Mouse (Mus musculus) embryonic facial prominence, embryonic 15.5 days (tissue): Measurements from ENCODE around the gene Cela2a. TPM values are rescaled to one million over a fixed set of nuclear protein-coding genes. Genes with fewer than 3 reads are reported as not detected.

ENCODE experiments used
- ATAC-seq: fragments of 200-750 bp; cut with Nextera tagmentation; 2 replicates; pipeline ENCODE4 v1.8.0; 2017; ENCODE audit warnings: low read depth, moderate TSS enrichment; ENCODE audit not compliant: insufficient number of reproducible peaks, low FRiP score, low TSS enrichment
- H3K27ac ChIP-seq: fragments of 300-500 bp; sonication (generic); replicated peaks from 2 replicates; pipeline ENCODE4 v1.5.1; 2015; ENCODE audit warnings: mild to moderate bottlenecking, inconsistent platforms
- H3K27me3 ChIP-seq: fragments of 300-500 bp; sonication (generic); 2 replicates; pipeline ENCODE4 v1.6.1; 2015; ENCODE audit warnings: inconsistent platforms
- H3K36me3 ChIP-seq: fragments of 300-500 bp; sonication (generic); 2 replicates; pipeline ENCODE4 v1.6.1; 2015; ENCODE audit warnings: mild to moderate bottlenecking, inconsistent platforms
- H3K4me1 ChIP-seq: fragments of 300-500 bp; sonication (generic); 2 replicates; pipeline ENCODE4 v1.6.1; 2015; ENCODE audit warnings: inconsistent platforms
- H3K4me2 ChIP-seq: fragments of 300-500 bp; sonication (generic); replicated peaks from 2 replicates; pipeline ENCODE4 v1.6.1; 2015; ENCODE audit warnings: mild to moderate bottlenecking, inconsistent platforms
- H3K4me3 ChIP-seq: fragments of 300-500 bp; sonication (generic); replicated peaks from 2 replicates; pipeline ENCODE4 v1.5.1; 2015; ENCODE audit warnings: mild to moderate bottlenecking, inconsistent platforms
- H3K9ac ChIP-seq: fragments of 300-500 bp; sonication (generic); 2 replicates; pipeline ENCODE4 v1.6.1; 2015; ENCODE audit warnings: inconsistent platforms
- H3K9me3 ChIP-seq: fragments of 300-500 bp; sonication (generic); replicated peaks from 2 replicates; pipeline ENCODE4 v1.6.1; 2016; ENCODE audit warnings: inconsistent platforms
- WGBS: fragments of 180-500 bp; shearing (Covaris S2); methylation state at CpG from one replicate; pipeline ENCODE4 v1.1.7; 2015; 5-methylcytosine and 5-hydroxymethylcytosine counted together
- polyA plus RNA-seq: library from polyadenylated mRNA; unstranded; fragments of >200 nt; fragmentation: Nextera tagmentation; extraction: Ambion mirVana; gene quantifications from 2 replicates; pipeline ENCODE4 v1.2.1, GENCODE M21; 2015

The Cela2a gene
- polyA plus RNA-seq, 1 experiment from 2014 or later, result not detected

GRCm38 (mm10) chr4:141765008-141765407, 61.0 kb downstream of the Cela2a start:
- ATAC-seq, result no peak
- Histone ChIP-seq H3K9ac (no peak overlapping the region), H3K27me3 (no peaks in the 10 kb centered on the region), H3K4me1 (peaks cover 28% of the 10 kb centered on the region), H3K9me3 (no peaks in the 10 kb centered on the region), H3K27ac (no peak overlapping the region), H3K4me3 (no peak overlapping the region), H3K36me3 (peaks cover 75% of the 10 kb centered on the region), H3K4me2 (no peak overlapping the region)
- 86% methylated on average over 3 of the region's 3 CpGs for WGBS

Other genes with a start within 250 kb of the Cela2a start
- gene Fblim1, start 220.1 kb downstream of the Cela2a start, polyA plus RNA-seq, result 30.8 and 32.3 TPM in 2 replicates
- gene Tmem82, start 207.5 kb downstream of the Cela2a start, polyA plus RNA-seq, result 0.48 and 0.62 TPM in 2 replicates
- 0.05 TPM in 1 of 2 replicates, not detected in the other for gene Slc25a34, start 202.3 kb downstream of the Cela2a start, polyA plus RNA-seq
- gene Plekhm2, start 161.3 kb downstream of the Cela2a start, polyA plus RNA-seq, result 7.1 and 8.3 TPM in 2 replicates
- gene Rsc1a1, start 140.6 kb downstream of the Cela2a start, polyA plus RNA-seq, result 0.28 TPM in 1 of 2 replicates, not detected in the other
- 25.2 and 26.7 TPM in 2 replicates for gene Ddi2, start 102.7 kb downstream of the Cela2a start, polyA plus RNA-seq
- gene Agmat, start 79.5 kb downstream of the Cela2a start, polyA plus RNA-seq, result 0.32 and 0.33 TPM in 2 replicates
- gene Dnajc16, start 35.2 kb downstream of the Cela2a start, polyA plus RNA-seq, result 4.8 and 5.0 TPM in 2 replicates
- gene Casp9, start 32.5 kb downstream of the Cela2a start, polyA plus RNA-seq, result 14.4 and 16.9 TPM in 2 replicates
- not detected in 2 replicates for gene Ctrc, start 20.2 kb upstream of the Cela2a start, polyA plus RNA-seq
- 81.7 and 83.2 TPM in 2 replicates for gene Efhd2, start 48.8 kb upstream of the Cela2a start, polyA plus RNA-seq
- gene Fhad1, start 188.9 kb upstream of the Cela2a start, polyA plus RNA-seq, result 7.8 and 9.0 TPM in 2 replicates